Mouse (Mus musculus): Measurements from ENCODE around the gene Pstpip1. TPM values are rescaled to one million over a fixed set of nuclear protein-coding genes. Genes with fewer than 3 reads are reported as not detected.
A peak's percentile ranks its signal among the peaks of the same experiment; 100 is the strongest.

Gene Pstpip1
- total RNA-seq, 2 experiments from 2014 or later = 2.9 to 3.5 TPM

GRCm38 (mm10) chr9:56146326-56146923 is 56.7 kb downstream of the Pstpip1 start:
- DNase-seq (ENCODE audit: low spot score in 2 of 2) = no peak

DNA sequence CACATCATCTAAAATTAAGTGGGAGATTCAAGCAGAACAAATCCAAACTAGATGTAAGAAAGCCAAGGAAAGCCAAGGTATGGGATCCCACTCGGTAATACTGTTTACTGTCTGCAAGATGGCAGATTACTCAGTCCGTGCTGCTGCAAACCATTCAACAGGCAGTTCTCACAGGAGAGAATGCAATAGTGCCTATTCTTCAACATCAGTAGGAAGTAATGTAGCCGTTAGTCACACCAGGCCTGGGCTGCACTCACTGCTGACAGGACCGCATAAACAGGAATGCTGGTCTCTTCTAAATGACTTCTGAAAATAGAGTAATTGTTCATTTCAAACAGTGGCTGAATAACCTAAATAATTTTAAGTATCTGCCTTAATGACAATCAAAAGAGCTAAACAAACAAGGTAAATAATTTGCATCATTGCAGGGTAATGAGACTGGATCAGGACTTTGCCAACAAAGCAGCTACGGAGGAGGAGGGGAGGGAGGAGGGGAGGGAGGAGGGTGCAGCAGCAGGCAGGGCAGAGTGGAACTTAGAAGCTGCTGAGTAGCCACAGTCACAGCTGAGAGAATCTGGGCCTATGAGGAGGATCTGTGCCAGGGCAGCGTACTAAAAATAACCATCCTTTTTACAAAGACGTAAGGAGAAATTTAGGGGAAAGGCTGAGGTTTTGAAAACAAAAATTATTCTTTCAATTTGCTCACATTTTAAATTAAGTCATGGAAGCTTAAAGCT is 62.2 kb downstream of the Pstpip1 start:
- no peak for DNase-seq (ENCODE audit: low spot score in 2 of 2)

- DNase-seq (ENCODE audit: low spot score in 2 of 2) = no peak
Measured at GRCm38 (mm10) chr9:56152482-56153007, 62.8 kb downstream of the Pstpip1 start.

- no peak for DNase-seq (ENCODE audit: low spot score in 2 of 2)
Measured at GRCm38 (mm10) chr9:56154572-56154971, 64.8 kb downstream of the Pstpip1 start.

DNA sequence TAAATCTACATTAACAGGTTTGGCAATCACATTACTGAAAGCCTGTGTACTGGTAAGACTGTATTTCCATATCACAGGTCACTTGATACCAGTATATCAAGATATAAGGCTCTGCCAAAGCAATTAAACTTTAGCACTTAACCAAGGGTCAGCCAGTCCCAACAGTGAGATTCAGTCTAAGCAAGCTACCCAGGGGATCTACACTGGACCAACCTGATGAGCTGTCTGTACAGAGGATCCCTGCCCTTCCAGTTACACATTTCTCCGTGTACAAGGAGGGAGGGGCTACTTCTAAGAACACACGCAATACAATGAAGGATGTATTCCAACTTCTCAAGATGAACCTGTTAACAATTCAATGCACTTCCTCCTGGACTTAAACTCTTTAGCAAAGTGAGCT is 68.3 kb downstream of the Pstpip1 start:
- DNase-seq (ENCODE audit: low spot score in 2 of 2) = no peak

DNA sequence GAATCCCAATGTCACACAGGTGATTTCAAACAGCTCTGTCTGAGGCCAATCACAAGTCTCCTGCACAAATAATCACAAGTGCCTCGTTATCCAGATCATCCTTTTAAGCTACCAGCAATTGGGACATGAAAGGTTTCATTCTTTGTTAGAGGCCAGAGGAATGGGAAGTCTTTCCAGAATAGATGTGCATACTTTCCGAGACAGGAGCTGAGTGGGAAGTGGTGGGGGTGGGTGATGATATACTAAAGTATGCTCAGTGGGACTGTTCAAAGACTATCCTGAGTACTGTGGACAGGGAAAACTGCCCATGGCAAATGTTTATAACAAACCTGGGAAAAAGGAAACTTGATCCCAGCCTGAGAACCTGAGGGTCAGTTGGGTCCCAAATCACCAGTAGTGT is 69.7 kb downstream of the Pstpip1 start:
- no peak for DNase-seq (ENCODE audit: low spot score in 2 of 2)

GRCm38 (mm10) chr9:56160341-56161141 is 70.8 kb downstream of the Pstpip1 start:
- DNase-seq (ENCODE audit: low spot score in 2 of 2) = peak; percentile 90 to 94

DNA sequence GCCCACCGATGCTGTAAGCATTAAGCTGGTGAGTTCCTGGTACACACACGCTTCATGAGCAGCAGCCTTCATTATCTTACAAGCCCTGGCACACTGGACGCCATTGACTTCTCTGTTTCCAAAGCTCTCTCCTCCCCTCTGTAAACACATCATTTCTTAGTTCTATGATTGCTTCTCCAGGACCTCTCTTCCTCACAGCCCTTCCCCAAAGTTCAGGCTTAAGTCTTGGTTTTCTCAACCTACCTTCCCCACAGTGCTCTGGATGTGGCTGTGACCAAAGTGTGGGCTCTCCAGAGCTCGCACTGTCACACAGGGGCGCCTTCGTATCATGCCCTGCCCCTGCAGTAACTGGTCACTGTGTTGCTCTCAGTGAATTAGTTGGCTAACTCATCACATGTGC is 75.6 kb downstream of the Pstpip1 start, which contains the start of gene Tspan3:
Gene Tspan3, minus strand, starts transcription at position 101 of the 400 bp plus-strand sequence.
- no peak for DNase-seq (ENCODE audit: low spot score in 2 of 2)

DNA sequence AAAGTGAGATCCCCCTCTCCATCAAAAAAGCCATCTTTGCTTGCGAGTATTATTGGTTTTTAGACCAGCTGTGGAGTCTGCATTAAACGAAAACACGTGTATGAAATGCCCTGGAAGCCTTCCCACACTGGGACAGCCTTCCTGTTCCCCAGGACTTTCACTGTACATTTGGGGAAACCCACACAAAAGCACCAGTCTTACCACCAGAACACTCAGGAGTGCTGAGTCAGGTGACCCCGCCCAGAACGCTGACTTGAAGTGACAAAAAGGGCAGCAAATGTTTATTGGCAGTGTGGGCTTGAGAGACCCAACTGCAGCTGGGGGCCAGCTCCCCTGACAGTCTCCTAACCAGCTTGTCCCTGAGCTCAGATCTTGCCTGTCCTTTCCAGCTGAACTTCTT is 76.4 kb downstream of the Pstpip1 start:
- no peak for DNase-seq (ENCODE audit: low spot score in 2 of 2)

GRCm38 (mm10) chr9:56167690-56168089 is 77.9 kb downstream of the Pstpip1 start:
- DNase-seq (ENCODE audit: low spot score in 2 of 2) = no peak

- no peak for DNase-seq (ENCODE audit: low spot score in 2 of 2)
Measured at GRCm38 (mm10) chr9:56175316-56175715, 85.6 kb downstream of the Pstpip1 start.

- DNase-seq (ENCODE audit: low spot score in 2 of 2) = no peak
Measured at GRCm38 (mm10) chr9:56177354-56177753, 87.6 kb downstream of the Pstpip1 start.

Other genes starting within 250 kb of the Pstpip1 start
- 10 to 100 TPM; 31.4 to 32.3 TPM for gene Scaper, start 151.8 kb upstream of the Pstpip1 start, total RNA-seq (2021)
- not detected for gene 4930563M21Rik, start 79.4 kb upstream of the Pstpip1 start, total RNA-seq (2021)
- gene Rcn2, start 48.1 kb upstream of the Pstpip1 start, total RNA-seq (2021) = 100 to 1,000 TPM; 110 to 116 TPM
- 100 to 1,000 TPM; 378 to 389 TPM for gene Tspan3, start 75.5 kb downstream of the Pstpip1 start, total RNA-seq (2021)

All from layer of hippocampus, postnatal 14 days (tissue).